Mouse (Mus musculus) urinary bladder, postnatal 14 days (tissue): ENCODE data around the gene Oxsr1.

Experiments
- DNase-seq: peaks from one replicate; pipeline ENCODE4 v3.0.0; 2021; ENCODE audit warnings: low spot score

Oxsr1 gene

GRCm38 (mm10) chr9:119338350-119338749, 16.1 kb upstream of the Oxsr1 start:
- no peak for DNase-seq

- no peak for DNase-seq
Observed at GRCm38 (mm10) chr9:119337842-119338241, 15.6 kb upstream of the Oxsr1 start.

GRCm38 (mm10) chr9:119335571-119335970, 13.3 kb upstream of the Oxsr1 start:
- DNase-seq, result no peak

GRCm38 (mm10) chr9:119334834-119335233, 12.6 kb upstream of the Oxsr1 start:
- DNase-seq, result no peak

GRCm38 (mm10) chr9:119334324-119334723, 12.1 kb upstream of the Oxsr1 start:
- DNase-seq, result peak; percentile 43

- peak; percentile 52 for DNase-seq
Observed at GRCm38 (mm10) chr9:119330186-119330963, 8.1 kb upstream of the Oxsr1 start.

- no peak for DNase-seq
Observed at GRCm38 (mm10) chr9:119328488-119328887, 6.3 kb upstream of the Oxsr1 start.

GRCm38 (mm10) chr9:119324130-119324529, 1.9 kb upstream of the Oxsr1 start:
- DNase-seq, result no peak

GRCm38 (mm10) chr9:119323260-119323645, 1.0 kb upstream of the Oxsr1 start:
- DNase-seq, result no peak

GRCm38 (mm10) chr9:119321392-119322229, 616 bp downstream of the Oxsr1 start:
- no peak for DNase-seq

- DNase-seq, result no peak
Observed at GRCm38 (mm10) chr9:119320946-119321345, 1.3 kb downstream of the Oxsr1 start.

GRCm38 (mm10) chr9:119320446-119320845, 1.8 kb downstream of the Oxsr1 start:
- no peak for DNase-seq

GRCm38 (mm10) chr9:119318891-119319290, 3.3 kb downstream of the Oxsr1 start:
- DNase-seq, result no peak

GRCm38 (mm10) chr9:119313096-119313495, 9.1 kb downstream of the Oxsr1 start:
- DNase-seq, result no peak

- no peak for DNase-seq
Observed at GRCm38 (mm10) chr9:119309067-119309466, 13.2 kb downstream of the Oxsr1 start.

- DNase-seq, result no peak
Observed at GRCm38 (mm10) chr9:119305863-119306262, 16.4 kb downstream of the Oxsr1 start.

- no peak for DNase-seq
Observed at GRCm38 (mm10) chr9:119298563-119298962, 23.7 kb downstream of the Oxsr1 start.

- DNase-seq, result no peak
Observed at GRCm38 (mm10) chr9:119297696-119298095, 24.5 kb downstream of the Oxsr1 start.

GRCm38 (mm10) chr9:119290791-119291190, 31.4 kb downstream of the Oxsr1 start:
- no peak for DNase-seq

- no peak for DNase-seq
Observed at GRCm38 (mm10) chr9:119280894-119281682, 41.1 kb downstream of the Oxsr1 start.

- no peak for DNase-seq
Observed at GRCm38 (mm10) chr9:119278031-119278430, 44.2 kb downstream of the Oxsr1 start.

- DNase-seq, result peak; percentile 8
Observed at GRCm38 (mm10) chr9:119276321-119276720, 45.9 kb downstream of the Oxsr1 start.
